Mouse (Mus musculus) lung, postnatal 0 days (tissue): ENCODE results near the gene Tmprss7.

Experiments used
- CTCF ChIP-seq: IDR thresholded peaks from 2 replicates; pipeline ENCODE4 v1.5.1; 2016; ENCODE audit warnings: antibody characterized with exemption, mild to moderate bottlenecking
- EP300 ChIP-seq: IDR thresholded peaks from 2 replicates; pipeline ENCODE4 v1.6.1; 2016; ENCODE audit warnings: antibody characterized with exemption, mild to moderate bottlenecking, control low read depth

- no peak for TF ChIP-seq CTCF
- TF ChIP-seq EP300 = no peak
Measured at GRCm38 (mm10) chr16:45610267-45610666, 83.2 kb downstream of the Tmprss7 start, which contains the start of gene Gcsam.
